Mouse (Mus musculus): ENCODE data around the gene Sox5. TPM values are rescaled to one million over a fixed set of nuclear protein-coding genes. Genes with fewer than 3 reads are reported as not detected.

The Sox5 gene
- polyA plus RNA-seq, 1 experiment from 2014 or later, result 25.8 TPM

DNA sequence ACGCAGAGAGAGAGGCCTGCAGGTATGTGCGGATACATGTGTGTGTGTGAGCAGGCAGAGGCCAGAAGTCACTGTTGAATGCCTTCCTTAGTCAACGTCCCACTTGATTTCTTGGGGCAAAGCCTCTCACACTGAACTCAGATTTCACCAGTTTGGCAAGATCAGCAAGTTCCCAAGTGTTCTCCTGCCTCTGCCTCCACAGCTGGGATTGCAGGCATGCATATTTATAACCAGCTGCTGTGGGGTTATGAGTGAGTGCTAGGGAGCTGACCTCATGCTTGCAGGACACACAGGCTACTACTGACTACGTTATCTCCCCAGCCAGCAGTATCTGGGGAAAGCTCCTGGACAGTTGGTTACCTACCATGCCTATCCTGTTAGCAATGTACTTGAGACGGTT lies 139.9 kb downstream of the Sox5 start:
- Histone ChIP-seq H3K4me1 (ENCODE audit: control insufficient read depth, insufficient read depth, low read length) (0 out of 2 replicates have a peak, but pooled peaks cover 3% of the 10 kb centered on the region), H3K36me3 (ENCODE audit: control insufficient read depth, insufficient read depth, low read length) (no peaks in the 10 kb centered on the region), H3K9ac (ENCODE audit: low read length) (no peak overlapping the region), H3K4me3 (replicated peaks; ENCODE audit: low read length) (no peak overlapping the region), H3K27ac (ENCODE audit: low read length) (no peak overlapping the region), H3K9me3 (replicated peaks; ENCODE audit: control insufficient read depth, low read length) (no peaks in the 10 kb centered on the region), H3K4me2 (ENCODE audit: low read depth, low read length) (no peak overlapping the region), H3K27me3 (ENCODE audit: control insufficient read depth, insufficient read depth, low read length) (no peaks in the 10 kb centered on the region)
- WGBS, result 67% methylated on average over 5 of the region's 5 CpGs
- ATAC-seq (ENCODE audit: insufficient read depth, low FRiP score), result no peak

DNA sequence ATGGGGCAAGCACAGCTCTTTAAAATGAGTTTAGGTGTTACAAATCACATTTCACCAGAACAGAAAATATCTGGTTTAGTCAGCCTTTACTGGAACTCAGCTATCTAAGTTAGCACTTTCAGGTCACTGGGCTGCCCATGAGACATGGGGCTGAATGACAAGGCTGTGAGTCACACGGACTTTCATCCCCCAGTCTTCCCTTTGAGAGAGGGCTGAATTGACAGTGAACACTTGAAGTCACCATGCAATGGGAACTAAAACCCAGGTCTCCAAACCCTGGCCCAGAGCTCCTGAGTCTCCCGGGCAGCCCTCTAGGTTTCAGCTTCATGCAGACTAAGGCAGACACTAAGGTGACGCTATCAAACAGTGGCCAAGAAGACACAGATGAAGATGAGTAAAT lies 141.2 kb downstream of the Sox5 start:
- 0 out of 2 replicates have a peak, but pooled peaks cover 3% of the 10 kb centered on the region for H3K4me1 ChIP-seq (ENCODE audit: control insufficient read depth, insufficient read depth, low read length)
- no peaks in the 10 kb centered on the region for H3K36me3 ChIP-seq (ENCODE audit: control insufficient read depth, insufficient read depth, low read length)
- no peak overlapping the region for H3K4me3 ChIP-seq (replicated peaks; ENCODE audit: low read length)
- WGBS, result 74% methylated on average over 3 of the region's 3 CpGs
- H3K9ac ChIP-seq (ENCODE audit: low read length), result no peak overlapping the region
- ATAC-seq (ENCODE audit: insufficient read depth, low FRiP score), result no peak
- no peaks in the 10 kb centered on the region for H3K27me3 ChIP-seq (ENCODE audit: control insufficient read depth, insufficient read depth, low read length)
- no peaks in the 10 kb centered on the region for H3K9me3 ChIP-seq (replicated peaks; ENCODE audit: control insufficient read depth, low read length)
- H3K27ac ChIP-seq (ENCODE audit: low read length), result no peak overlapping the region
- no peak overlapping the region for H3K4me2 ChIP-seq (ENCODE audit: low read depth, low read length)

DNA sequence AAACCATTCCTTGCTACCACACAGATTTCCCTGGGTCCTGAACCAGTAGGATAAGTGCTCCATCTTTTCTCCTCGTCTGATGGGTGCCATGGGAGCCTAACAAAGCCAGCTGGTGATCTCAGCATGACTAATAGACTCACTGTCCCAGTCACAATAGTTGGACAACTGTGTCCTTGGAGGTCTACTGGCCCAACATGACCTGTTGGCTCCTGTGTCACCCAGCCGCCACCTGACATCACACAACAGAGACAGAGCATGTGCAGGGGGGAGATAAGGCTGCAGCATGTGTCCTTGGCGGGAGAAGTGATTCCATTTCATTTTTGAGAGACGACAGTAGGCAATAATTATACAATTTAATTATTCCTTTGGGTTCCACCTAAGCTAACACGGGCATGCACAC lies 143.2 kb downstream of the Sox5 start:
- Histone ChIP-seq H3K36me3 (ENCODE audit: control insufficient read depth, insufficient read depth, low read length) (no peaks in the 10 kb centered on the region), H3K27ac (ENCODE audit: low read length) (no peak overlapping the region), H3K27me3 (ENCODE audit: control insufficient read depth, insufficient read depth, low read length) (no peaks in the 10 kb centered on the region), H3K9me3 (replicated peaks; ENCODE audit: control insufficient read depth, low read length) (no peaks in the 10 kb centered on the region), H3K9ac (ENCODE audit: low read length) (no peak overlapping the region), H3K4me2 (ENCODE audit: low read depth, low read length) (no peak overlapping the region), H3K4me1 (ENCODE audit: control insufficient read depth, insufficient read depth, low read length) (no peaks in the 10 kb centered on the region), H3K4me3 (replicated peaks; ENCODE audit: low read length) (no peak overlapping the region)
- WGBS, result 77% methylated on average over 5 of the region's 5 CpGs
- no peak for ATAC-seq (ENCODE audit: insufficient read depth, low FRiP score)

DNA sequence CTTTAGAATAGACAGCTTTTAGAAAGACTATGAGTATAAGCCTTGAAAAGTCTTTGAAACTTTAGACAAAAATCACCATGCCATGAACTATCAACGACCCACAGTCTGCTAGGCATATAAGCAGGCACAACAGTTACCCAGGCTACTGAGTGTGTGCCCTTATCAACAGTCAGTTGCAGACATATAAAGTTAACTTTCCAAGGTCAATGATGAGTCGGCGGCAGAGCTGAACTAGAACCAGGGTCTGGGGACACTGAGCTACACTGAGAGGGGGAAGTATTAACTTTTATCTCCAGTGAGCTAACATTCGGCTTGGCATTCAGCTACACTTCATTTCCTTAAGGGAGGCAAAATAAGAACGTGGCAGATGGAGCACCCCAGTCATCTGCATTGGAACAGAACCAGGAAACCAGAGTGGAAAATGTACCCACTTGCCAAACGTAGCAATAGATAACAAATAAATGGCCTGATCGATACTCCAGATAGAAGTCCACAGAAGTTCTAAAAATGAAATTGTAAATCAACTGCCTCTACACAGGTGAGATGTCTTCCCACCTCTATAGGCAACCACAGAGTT lies 154.2 kb downstream of the Sox5 start:
- Histone ChIP-seq H3K4me3 (replicated peaks; ENCODE audit: low read length) (no peak overlapping the region), H3K9ac (ENCODE audit: low read length) (no peak overlapping the region), H3K4me1 (ENCODE audit: control insufficient read depth, insufficient read depth, low read length) (no peaks in the 10 kb centered on the region), H3K27ac (ENCODE audit: low read length) (no peak overlapping the region), H3K9me3 (replicated peaks; ENCODE audit: control insufficient read depth, low read length) (no peaks in the 10 kb centered on the region), H3K36me3 (ENCODE audit: control insufficient read depth, insufficient read depth, low read length) (no peaks in the 10 kb centered on the region), H3K27me3 (ENCODE audit: control insufficient read depth, insufficient read depth, low read length) (no peaks in the 10 kb centered on the region), H3K4me2 (ENCODE audit: low read depth, low read length) (no peak overlapping the region)
- no peak for ATAC-seq (ENCODE audit: insufficient read depth, low FRiP score)
- 79% methylated on average over 7 of the region's 7 CpGs for WGBS

DNA sequence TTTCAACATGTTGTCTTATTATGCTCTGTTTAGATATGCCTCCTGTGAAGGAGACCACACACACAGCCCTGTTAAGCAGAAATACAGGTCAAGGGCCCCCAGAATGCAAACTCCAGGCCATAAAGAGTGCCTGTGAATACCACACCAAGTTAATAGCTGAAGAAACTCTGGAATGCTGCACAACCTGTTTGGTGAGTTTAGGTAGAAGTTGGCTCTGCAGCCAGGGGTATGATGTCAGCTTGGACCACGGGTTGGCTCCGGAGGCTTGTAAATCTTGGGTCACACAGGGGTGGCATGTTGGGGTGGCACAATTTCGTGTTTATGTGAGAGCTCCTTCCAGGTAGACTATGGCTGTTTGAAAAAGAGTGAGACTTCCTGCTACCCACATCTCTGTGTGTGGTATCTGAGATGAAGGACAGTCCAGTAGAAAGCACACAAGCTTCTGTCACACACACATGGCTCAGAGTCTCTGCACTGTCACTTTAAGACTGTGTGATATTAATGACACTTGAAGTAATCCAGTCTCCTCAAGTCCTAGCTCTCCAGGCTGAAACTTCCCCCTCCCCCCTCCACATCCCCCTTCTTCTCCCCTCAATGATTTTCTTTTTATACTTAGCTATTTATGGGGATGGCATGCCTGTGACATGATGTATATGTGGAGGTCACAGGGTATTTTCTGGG lies 160.5 kb downstream of the Sox5 start:
- peak overlapping the region; percentile 77 for H3K27ac ChIP-seq (ENCODE audit: low read length)
- no peak overlapping the region for H3K4me3 ChIP-seq (replicated peaks; ENCODE audit: low read length)
- peak; percentile 86 for ATAC-seq (ENCODE audit: insufficient read depth, low FRiP score)
- 18% methylated on average over 3 of the region's 3 CpGs for WGBS
- no peaks in the 10 kb centered on the region for H3K36me3 ChIP-seq (ENCODE audit: control insufficient read depth, insufficient read depth, low read length)
- H3K9me3 ChIP-seq (replicated peaks; ENCODE audit: control insufficient read depth, low read length), result no peaks in the 10 kb centered on the region
- peaks cover 10% of the 10 kb centered on the region for H3K4me1 ChIP-seq (ENCODE audit: control insufficient read depth, insufficient read depth, low read length)
- H3K27me3 ChIP-seq (ENCODE audit: control insufficient read depth, insufficient read depth, low read length), result no peaks in the 10 kb centered on the region
- H3K4me2 ChIP-seq (ENCODE audit: low read depth, low read length), result peak overlapping the region; percentile 11; the same call in 1 of the 2 replicates
- H3K9ac ChIP-seq (ENCODE audit: low read length), result no peak overlapping the region

DNA sequence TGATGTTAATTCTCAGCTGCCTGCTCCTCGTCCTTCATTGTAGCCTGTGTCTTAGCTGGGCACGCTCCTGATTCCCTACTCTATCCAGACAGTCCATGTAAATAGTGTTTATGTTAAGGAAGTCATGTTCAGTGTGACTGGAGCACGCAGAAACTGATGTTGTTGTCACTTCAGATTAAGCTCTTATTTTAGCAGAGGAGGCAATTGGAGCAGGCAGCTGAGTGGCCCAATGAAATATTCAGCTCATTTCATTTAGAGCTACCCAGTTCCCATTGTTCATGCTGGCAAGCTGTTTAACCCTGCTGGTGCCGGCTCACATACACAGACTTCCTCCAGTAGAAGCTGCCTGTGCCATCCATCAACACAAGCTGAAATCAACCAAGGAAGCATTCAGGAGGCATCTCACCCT lies 170.4 kb downstream of the Sox5 start:
- H3K4me1 ChIP-seq (ENCODE audit: control insufficient read depth, insufficient read depth, low read length), result no peaks in the 10 kb centered on the region
- WGBS, result 20% methylated on average over 4 of the region's 4 CpGs
- H3K36me3 ChIP-seq (ENCODE audit: control insufficient read depth, insufficient read depth, low read length), result no peaks in the 10 kb centered on the region
- no peak overlapping the region for H3K9ac ChIP-seq (ENCODE audit: low read length)
- no peaks in the 10 kb centered on the region for H3K9me3 ChIP-seq (replicated peaks; ENCODE audit: control insufficient read depth, low read length)
- H3K27ac ChIP-seq (ENCODE audit: low read length), result no peak overlapping the region
- H3K4me3 ChIP-seq (replicated peaks; ENCODE audit: low read length), result no peak overlapping the region
- ATAC-seq (ENCODE audit: insufficient read depth, low FRiP score), result no peak
- no peak overlapping the region for H3K4me2 ChIP-seq (ENCODE audit: low read depth, low read length)
- no peaks in the 10 kb centered on the region for H3K27me3 ChIP-seq (ENCODE audit: control insufficient read depth, insufficient read depth, low read length)

DNA sequence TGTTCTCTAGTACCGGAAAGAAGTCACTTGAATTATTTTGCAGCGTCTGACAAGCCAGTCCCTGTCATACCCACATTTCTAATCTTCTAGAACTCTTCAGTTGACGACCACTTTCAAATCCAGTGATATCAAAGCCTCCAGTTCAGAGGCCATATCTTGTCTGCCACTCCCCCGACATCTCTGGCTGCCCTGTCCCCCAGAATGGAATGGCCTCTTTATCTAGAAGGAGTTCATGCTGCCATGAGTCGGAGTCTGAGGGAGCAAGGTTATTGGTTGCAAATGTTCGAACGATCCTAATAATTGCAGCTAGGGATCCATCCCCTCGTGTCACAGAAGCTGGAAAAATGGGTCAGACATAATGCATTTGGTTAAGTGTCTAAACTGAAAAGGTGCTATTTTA lies 170.9 kb downstream of the Sox5 start:
- Histone ChIP-seq H3K4me2 (ENCODE audit: low read depth, low read length) (no peak overlapping the region), H3K36me3 (ENCODE audit: control insufficient read depth, insufficient read depth, low read length) (no peaks in the 10 kb centered on the region), H3K27ac (ENCODE audit: low read length) (no peak overlapping the region), H3K4me1 (ENCODE audit: control insufficient read depth, insufficient read depth, low read length) (no peaks in the 10 kb centered on the region), H3K9me3 (replicated peaks; ENCODE audit: control insufficient read depth, low read length) (no peaks in the 10 kb centered on the region), H3K9ac (ENCODE audit: low read length) (no peak overlapping the region), H3K27me3 (ENCODE audit: control insufficient read depth, insufficient read depth, low read length) (no peaks in the 10 kb centered on the region), H3K4me3 (replicated peaks; ENCODE audit: low read length) (no peak overlapping the region)
- ATAC-seq (ENCODE audit: insufficient read depth, low FRiP score), result no peak
- 68% methylated on average over 8 of the region's 8 CpGs for WGBS

DNA sequence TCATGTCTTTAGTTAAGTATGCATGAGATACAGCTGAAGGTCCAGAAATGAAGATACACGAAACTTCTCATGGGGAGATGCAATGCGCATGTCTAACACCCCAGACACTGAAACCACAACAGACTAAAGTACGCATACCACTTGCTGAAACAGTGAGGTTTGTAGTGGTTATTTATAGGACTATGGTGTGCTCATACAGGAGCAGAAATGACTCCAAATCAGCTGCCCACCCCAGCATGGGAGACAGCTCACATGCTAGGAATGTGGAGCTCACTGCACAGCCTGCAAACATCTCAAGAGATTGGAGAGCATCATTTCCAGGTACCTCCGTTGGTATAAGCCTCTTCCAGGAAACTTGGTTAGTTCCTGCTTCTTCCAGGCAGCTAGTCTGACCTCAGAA lies 178.9 kb downstream of the Sox5 start:
- Histone ChIP-seq H3K4me1 (ENCODE audit: control insufficient read depth, insufficient read depth, low read length) (no peaks in the 10 kb centered on the region), H3K27ac (ENCODE audit: low read length) (no peak overlapping the region), H3K9me3 (replicated peaks; ENCODE audit: control insufficient read depth, low read length) (no peaks in the 10 kb centered on the region), H3K27me3 (ENCODE audit: control insufficient read depth, insufficient read depth, low read length) (no peaks in the 10 kb centered on the region; the same call in 1 of the 2 replicates), H3K9ac (ENCODE audit: low read length) (no peak overlapping the region), H3K4me2 (ENCODE audit: low read depth, low read length) (no peak overlapping the region), H3K36me3 (ENCODE audit: control insufficient read depth, insufficient read depth, low read length) (no peaks in the 10 kb centered on the region), H3K4me3 (replicated peaks; ENCODE audit: low read length) (no peak overlapping the region)
- no peak for ATAC-seq (ENCODE audit: insufficient read depth, low FRiP score)
- WGBS, result 86% methylated on average over 4 of the region's 4 CpGs

DNA sequence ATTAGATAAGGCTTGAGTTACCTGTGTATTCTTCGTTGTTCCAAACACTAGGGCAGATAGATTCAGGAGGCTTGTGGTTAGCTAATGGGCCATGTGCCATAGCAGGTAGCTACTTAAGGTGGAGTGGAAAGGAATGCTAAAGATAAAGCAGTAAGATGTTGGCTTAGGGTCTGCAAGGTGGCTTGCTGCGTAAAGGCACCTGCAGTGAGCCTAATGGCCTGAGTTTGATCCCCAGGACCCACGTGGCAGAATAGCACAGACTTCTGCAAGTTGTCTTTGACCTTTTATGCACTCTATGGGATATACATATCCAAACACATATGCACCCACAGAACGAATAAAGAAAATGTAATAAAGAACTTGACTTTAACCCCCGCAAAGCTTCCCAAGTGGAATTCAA lies 181.4 kb downstream of the Sox5 start:
- Histone ChIP-seq H3K36me3 (ENCODE audit: control insufficient read depth, insufficient read depth, low read length) (no peaks in the 10 kb centered on the region), H3K27me3 (ENCODE audit: control insufficient read depth, insufficient read depth, low read length) (no peaks in the 10 kb centered on the region; the same call in 1 of the 2 replicates), H3K4me2 (ENCODE audit: low read depth, low read length) (no peak overlapping the region), H3K27ac (ENCODE audit: low read length) (no peak overlapping the region), H3K4me3 (replicated peaks; ENCODE audit: low read length) (no peak overlapping the region), H3K9me3 (replicated peaks; ENCODE audit: control insufficient read depth, low read length) (no peaks in the 10 kb centered on the region), H3K4me1 (ENCODE audit: control insufficient read depth, insufficient read depth, low read length) (0 out of 2 replicates have a peak, but pooled peaks cover 11% of the 10 kb centered on the region), H3K9ac (ENCODE audit: low read length) (no peak overlapping the region)
- ATAC-seq (ENCODE audit: insufficient read depth, low FRiP score), result no peak
- WGBS, result 74% methylated on average over 5 of the region's 5 CpGs

Data from stomach, embryonic 16.5 days (tissue).